Mouse (Mus musculus) heart, postnatal 10 days (tissue): ENCODE results near the gene Fitm1. TPM values are rescaled to one million over a fixed set of nuclear protein-coding genes. Genes with fewer than 3 reads are reported as not detected.

Experiments used
- DNase-seq, 2 experiments: peaks; one replicate each; pipeline ENCODE4 v3.0.0; 2021
- intact Hi-C: fragments of 180-260 bp; cut with DNase I; formaldehyde crosslinking; loops from one replicate; pipeline ENCODE4 v1.15.1; 2025
- total RNA-seq, 2 experiments: library from RNA; stranded (reverse); gene quantifications; 2 replicates each; pipeline ENCODE4 v1.2.3; 2021

Fitm1 gene
- total RNA-seq, 2 experiments from 2014 or later: 192 to 201 TPM

DNA sequence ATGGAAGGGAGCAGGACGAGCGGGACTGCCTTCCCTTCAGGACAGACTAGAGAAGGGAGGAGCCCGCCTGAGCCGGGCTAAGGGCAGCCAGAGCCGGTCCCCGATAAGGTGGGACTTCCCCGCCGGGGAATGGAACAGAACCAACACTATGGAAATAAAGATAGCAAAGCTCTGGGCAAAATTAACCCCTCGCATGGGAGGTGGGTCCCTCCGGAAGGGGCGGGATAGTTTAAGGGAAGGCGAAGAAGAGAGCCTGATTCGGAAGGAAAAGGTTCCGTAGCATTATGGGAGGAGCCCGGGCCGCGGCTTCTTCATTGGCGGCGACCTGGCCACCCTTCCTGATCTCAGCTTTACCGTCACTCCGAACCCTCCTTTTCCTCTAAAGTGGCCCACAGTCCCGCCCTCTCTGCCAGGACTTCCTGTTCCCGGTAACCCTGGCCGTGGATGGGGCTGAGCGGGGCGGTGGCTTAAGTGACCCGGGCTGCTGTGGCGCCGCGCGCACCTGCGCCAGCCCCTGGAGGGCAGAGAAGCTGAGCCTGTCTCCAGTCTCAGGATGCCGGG, 16.0 kb downstream of the Fitm1 start, which contains the start of gene Rnf31:
Rnf31 (plus strand) TSS at position 378 of the 561 bp plus-strand sequence.
- intact Hi-C loops: no loop called here

DNA sequence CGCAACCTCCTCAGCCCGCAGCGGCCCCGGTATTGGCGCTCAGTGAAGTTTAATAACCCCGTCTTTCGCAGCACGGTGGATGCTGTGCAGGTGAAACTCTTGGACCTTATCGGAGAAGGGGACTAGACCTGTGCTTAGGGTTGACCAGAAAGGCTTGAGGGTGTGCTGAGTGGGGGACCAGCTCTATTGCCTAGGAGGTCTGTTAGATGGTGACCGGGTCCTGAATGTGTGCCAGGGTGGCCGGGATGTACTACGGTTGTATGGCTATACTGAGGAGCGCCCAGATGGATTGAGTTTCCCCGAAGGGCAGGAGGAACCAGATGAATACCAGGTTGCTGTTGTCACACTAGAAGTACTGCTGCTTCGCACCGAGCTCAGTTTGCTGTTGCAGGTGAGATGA, 16.8 kb downstream of the Fitm1 start:
- intact Hi-C loops: no loop called here
- DNase-seq: peak in 1 of 2 experiments; percentile 40

More for the DNA sequence above, 16.0 kb downstream of the Fitm1 start, which contains the start of gene Rnf31:
- DNase-seq: peak; percentile 96

DNA sequence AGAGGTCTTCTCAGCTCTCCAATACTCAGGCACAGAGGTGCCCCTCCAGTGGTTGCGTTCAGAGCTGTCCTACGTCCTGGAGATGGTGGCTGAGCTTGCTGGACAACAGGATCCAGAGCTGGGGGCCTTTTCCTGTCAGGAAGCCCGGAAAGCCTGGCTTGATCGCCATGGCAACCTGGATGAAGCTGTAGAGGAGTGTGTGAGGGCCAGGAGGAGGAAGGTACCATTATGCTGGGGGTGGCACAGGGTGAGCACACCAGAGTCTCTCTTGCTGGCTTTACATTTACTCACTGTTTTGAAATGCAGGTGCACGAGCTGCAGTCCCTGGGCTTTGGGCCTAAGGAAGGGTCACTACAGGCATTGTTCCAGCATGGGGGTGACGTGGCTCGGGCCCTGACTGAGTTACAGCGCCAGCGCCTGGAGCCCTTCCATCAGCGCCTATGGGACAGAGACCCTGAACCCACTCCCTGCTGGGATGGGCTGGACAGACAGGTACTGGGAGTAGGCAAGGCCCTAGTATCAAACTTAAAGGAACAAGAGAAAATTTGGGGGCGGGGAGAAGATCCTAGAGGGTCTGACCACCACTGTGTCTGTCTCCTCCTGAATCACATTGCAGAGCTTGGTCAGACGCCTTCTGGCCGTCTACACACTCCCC, 20.7 kb downstream of the Fitm1 start:
- intact Hi-C loops: no loop called here
- DNase-seq: no peak

DNA sequence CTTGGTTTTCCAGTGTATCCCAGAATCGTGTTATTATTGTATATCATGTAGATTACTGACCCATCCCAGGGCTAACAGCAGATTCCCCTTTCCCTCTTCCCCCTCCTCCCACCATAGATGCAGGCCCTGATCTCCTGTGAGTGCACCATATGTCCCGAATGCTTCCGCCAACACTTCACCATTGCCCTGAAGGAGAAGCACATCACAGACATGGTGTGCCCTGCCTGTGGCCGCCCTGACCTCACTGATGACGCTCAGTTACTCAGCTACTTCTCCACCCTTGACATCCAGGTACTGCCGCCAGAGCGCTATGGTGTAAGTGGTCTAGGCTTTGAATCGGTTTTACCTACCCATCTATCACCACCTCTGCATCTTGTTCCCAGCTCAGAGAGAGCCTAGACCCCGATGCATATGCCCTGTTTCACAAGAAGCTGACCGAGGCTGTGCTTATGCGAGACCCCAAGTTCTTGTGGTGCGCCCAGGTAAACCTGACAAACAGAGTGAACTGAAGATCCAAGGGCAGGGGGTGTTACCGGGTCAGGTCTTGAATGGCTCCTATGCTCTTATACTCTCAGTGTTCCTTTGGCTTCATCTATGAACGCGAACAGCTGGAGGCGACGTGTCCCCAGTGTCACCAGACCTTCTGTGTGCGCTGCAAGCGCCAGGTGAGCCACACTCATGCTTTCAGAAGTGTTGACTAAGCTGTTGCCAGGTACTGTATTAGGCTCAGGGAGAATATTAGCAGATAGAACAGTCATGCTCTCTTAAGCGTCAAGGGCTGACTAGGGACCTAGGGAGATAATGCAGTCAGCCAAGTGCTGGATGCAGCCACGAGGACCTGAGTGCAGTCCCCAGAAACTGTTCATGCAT, 23.3 kb downstream of the Fitm1 start:
- no peak for DNase-seq
- intact Hi-C loops: no loop called here

DNA sequence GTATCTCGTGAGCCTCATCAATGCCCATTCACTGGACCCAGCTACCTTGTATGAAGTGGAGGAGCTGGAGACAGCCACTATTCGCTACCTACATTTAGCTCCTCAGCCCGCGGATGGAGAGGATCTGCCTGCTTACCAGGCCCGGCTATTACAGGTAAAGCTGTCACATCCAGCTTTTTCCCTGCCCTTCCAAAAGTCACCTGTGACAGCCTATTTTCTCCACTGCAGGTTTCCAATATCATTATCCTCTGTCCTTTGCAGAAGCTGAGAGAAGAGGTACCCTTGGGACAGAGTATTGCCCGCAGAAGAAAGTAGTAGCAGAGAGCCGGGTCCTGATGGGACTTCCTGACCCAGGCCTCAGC, 27.8 kb downstream of the Fitm1 start, which contains the start of gene Irf9:
Irf9 (plus strand) TSS at position 301 of the 362 bp plus-strand sequence.
- no peak for DNase-seq
- intact Hi-C loops: loop anchor here (5.0 kb wide), 1 partner anchor 106 kb away; no protein-coding TSS in a partner anchor

DNA sequence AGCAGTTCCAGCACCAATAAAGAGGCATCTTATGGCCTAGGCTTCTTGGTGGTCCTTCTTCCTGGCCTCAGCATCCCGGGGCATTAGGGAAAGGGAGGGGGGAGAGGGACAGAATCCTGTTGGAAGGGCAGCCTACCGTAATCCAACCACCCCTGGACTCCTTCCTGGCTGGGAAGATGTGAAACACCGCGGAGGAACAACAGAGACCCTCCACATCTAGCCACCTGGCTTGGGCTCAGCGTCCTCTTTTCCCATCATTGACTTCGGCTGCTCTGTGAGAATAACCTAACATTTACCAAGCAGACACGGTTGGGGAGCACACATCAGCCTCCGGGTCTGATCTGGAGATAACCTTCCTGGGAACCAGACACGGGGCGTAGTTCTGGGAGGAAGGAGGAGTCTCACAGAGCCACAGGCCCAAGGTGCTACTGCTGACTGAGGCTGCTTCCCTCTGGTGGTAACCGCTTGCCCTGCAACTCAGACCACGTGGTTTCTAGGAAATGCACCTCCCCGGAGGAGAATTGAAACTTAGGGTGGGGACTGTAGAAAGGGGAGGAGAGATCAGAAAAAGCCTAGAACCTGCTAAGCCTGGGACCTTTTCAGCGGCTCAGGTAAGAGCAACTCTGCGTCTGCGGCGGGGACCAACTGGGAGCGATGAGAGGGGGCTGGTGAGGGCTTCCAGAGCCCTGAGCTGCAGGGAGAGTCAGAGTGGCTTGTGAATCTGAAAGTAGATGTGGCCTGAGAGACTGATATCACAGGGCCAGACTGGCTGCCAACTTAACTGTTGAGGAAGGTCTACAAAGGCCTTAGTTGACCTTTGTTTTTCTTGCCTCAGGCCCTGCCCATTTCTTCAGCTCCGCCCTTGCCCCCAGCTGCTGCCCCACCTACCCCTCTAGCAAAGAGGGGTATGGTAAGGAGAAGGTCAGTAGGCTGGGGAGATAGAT, 28.5 kb downstream of the Fitm1 start:
- intact Hi-C loops: loop anchor here (1.0 to 5.0 kb wide), 2 partner anchors 44 to 107 kb away; partner anchors contain the start of genes A730061H03Rik and Dcaf11
- DNase-seq: peak; percentile 93 to 95

DNA sequence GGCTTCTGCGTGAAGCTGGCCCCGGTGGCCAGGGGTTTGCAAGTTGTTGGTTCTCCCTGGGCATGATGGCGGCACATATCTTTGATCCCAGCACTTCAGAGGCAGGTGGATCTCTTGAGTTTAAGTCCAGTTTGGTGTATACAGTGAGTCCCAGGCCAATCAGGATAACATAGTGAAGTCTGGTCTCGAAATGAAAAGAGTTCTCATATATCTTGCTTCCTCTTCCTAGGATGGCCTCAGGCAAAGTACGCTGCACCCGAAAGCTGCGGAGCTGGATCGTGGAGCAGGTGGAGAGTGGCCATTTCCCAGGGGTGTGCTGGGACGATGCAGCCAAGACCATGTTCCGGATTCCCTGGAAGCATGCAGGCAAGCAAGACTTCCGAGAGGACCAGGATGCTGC, 29.4 kb downstream of the Fitm1 start:
- intact Hi-C loops: loop anchor here (1.0 to 5.0 kb wide), 2 partner anchors 45 to 108 kb away; partner anchors contain the start of genes A730061H03Rik and Dcaf11

DNA sequence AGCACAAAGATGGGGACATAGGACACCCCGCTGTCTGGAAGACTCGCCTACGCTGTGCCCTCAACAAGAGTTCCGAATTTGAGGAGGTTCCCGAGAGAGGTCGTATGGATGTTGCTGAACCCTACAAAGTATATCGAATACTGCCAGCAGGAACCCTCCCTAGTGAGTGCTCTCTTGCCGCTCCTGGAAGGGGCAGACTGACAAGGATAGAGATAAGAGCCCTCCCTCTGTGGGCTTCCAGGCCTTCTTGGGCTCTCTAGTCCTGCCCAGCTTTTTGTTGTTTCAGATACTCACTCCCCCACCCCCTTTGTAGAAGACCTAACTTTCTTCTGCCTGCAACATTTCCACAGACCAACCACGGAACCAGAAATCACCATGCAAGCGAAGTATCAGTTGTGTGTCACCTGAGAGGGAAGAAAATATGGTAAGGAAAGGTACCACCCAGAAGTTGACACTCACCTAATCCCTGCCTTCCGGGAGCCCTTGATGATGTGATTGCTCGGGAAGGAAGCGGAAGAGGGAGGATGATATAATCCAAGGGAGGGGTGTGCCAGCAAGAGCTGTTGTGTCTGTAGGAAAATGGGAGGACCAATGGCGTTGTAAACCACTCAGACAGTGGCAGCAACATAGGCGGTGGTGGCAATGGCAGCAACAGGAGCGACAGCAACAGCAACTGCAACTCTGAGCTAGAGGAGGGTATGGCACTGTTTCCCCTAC, 30.5 kb downstream of the Fitm1 start:
- no peak for DNase-seq
- intact Hi-C loops: no loop called here

More for the DNA sequence above, 29.4 kb downstream of the Fitm1 start:
- DNase-seq: no peak

DNA sequence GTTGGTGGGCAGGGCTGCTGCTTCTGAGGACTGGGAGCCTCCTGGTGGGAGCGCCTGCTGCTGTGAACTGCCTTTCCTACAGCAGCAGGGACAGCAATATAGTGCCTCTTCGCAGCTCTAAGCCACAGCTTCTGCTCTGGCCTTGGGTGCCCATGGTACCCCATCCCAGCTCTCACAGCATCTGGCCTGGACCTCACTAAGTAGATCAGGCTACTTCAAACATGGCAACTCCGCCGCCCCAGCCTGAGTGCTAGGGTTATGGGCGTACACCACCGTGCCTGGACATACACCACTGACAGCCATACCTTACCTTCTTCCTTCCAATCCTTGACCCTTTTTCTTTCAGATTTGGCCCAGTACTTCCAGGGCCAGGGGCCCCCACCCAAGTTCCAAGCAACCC, 32.9 kb downstream of the Fitm1 start:
- intact Hi-C loops: no loop called here
- no peak for DNase-seq

DNA sequence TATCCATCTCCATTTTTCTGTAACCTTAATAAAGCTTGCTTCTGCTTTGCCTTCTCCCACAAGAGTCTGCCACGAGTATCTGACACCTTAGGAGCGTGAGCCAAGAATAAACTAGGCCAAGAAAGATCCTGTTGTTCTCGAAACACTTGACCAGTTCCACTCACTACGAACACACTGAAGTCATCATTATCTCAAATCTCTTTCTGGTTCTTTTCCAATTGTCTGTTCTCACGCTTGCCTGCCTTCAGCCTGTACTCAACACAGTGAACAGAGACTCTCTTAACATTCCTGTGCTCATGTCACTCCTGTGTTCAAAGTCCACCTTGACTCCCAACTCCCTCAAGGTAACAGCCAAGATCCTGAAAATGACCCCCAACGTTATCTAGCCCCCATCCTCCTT, 37.9 kb downstream of the Fitm1 start:
- intact Hi-C loops: no loop called here
- no peak for DNase-seq

DNA sequence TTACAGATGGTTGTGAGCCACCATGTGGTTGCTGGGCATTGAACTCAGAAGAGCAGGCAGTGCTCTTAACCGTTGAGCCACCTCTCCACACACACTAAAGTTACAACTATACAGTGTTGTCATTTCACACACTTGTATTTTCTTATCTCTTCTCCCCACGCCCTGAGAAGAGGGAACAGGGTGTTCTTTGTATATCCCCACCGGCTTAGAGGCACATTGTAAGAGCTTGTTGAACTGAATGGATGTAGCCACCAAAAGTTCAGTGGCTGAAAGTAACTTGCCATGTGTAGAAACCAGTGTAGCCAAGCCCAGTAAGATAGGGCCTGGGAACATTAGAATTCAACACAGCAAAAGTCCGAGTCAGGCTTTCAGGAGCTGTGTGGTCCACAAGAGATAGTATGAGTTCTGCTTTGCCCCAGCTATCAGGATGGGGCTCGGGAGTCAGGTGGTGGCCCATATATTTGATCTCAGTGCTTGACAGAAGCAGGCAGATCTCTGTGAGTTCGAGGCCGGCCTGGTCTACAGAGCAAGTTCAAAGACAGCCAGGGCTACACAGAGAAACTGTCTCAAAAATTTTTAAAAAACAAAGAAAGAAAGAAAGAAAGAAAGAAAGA, 39.3 kb downstream of the Fitm1 start:
- intact Hi-C loops: no loop called here
- DNase-seq: no peak

DNA sequence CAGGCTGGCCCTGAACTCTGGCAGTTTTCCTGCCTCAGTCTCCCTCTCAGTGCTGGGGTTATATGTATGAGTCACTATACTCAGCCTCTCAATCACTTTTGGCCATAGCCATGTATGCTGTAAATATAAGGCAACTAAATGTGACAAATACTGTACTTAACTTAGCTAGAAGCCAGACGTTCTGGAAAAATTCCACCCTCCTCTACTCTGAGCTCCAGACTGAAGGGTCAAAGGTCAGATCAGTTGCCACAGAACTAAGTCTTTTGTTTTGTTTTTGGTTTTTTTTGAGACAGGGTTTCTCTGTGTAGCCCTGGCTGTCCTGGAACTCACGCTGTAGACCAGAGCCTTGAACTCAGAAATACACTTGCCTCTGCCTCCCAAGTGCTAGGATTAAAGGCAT, 40.5 kb downstream of the Fitm1 start:
- no peak for DNase-seq
- intact Hi-C loops: no loop called here

DNA sequence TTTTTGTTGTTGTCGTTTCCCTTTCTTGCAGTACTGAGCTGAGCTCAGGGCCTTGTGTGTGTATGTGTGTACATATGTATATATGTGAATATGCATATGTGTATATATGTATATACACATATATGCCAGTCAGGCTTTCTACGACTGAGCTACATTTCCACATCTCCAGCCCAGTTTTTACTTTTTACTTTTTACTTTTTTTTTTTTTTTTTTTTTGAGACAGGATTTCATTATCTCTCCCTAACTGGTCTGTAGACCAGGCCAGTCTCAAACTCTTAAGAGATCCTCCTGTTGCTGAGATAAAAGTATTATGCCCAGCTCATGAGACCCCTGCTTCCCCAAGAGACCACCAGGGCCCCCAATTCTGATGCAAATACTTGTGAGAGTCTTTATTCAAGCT, 41.4 kb downstream of the Fitm1 start:
- intact Hi-C loops: no loop called here

DNA sequence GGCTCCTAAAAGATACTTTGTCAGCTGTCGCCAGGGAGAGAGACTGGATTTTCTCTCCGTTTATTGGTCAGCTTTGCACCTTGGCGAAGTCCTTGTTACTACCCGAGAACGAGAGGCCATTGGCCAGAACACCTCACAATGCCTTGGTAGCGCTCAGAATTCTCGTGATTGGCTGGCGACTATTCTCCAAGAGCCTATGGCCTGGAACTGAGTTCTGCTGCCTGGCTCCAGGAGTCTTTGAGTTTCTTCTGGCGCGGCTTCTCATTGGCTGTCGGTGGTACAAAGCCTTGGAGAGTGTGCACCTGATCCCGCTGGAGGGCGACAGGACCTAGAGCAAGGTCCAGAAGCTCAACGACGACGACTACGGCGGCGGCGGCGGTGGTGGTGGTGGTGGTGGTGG, 42.4 kb downstream of the Fitm1 start, which contains the start of gene Rec8:
Rec8 (plus strand) TSS at position 216 of the 400 bp plus-strand sequence.
- peak; percentile 19 to 40 for DNase-seq
- intact Hi-C loops: no loop called here

More for the DNA sequence above, 41.4 kb downstream of the Fitm1 start:
- DNase-seq: no peak

DNA sequence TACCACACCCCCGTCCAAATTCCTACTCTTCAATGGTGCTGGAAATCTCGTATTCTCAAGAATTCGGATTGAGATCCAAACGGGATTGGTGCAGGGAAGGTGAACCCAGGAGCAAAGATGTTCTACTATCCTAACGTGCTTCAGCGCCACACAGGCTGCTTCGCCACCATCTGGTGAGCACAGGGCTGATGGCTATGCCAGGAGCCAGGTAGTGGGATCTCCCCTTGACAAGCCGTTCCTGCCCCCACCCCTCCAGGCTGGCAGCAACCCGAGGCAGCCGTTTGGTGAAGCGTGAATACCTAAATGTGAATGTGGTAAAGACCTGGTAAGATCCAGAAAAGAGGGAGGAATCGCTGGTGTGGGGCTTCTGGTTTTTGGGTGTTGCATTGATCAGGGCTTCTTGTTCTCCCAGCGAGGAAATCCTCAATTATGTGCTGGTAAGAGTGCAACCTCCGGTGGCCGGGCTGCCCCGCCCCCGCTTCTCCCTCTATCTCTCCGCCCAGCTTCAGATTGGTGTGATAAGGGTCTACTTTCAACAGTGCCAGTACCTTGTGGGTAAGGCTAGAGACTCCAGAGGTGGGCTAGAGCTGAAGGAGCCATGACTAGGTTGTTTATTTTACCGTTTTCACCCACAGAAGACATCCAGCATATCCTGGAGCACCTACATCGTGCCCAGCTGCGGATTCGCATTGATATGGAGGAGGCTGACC, 43.2 kb downstream of the Fitm1 start:
- intact Hi-C loops: no loop called here
- no peak for DNase-seq
